8 mouse cellular contexts compared by ENCODE assay signal in genomic region chr13:44839866-44840835, GRCm38 (mm10).
DNase-seq lines count a peak whose midpoint lies in the region; ATAC-seq and TF ChIP-seq lines count a peak whose summit lies in the region.

No protein-coding gene starts in this region.

- no peaks in the 10 kb centered on the region for H3K9me3 ChIP-seq in embryonic facial prominence, embryonic 11.5 days (replicated peaks; ENCODE audit: control insufficient read depth, low read length)
- H3K9me3 ChIP-seq in midbrain, embryonic 11.5 days (ENCODE audit: control insufficient read depth, low read length) = no peaks in the 10 kb centered on the region

- intact Hi-C loops in left cerebral cortex, postnatal 36 days (cut with DNase I) = loop anchor here (10.0 kb wide), 2 partner anchors 105 to 975 kb away; no protein-coding TSS in a partner anchor

- no peak for TF ChIP-seq CTCF in small intestine, adult 2 months (IDR thresholded peaks at IDR 0.05; ENCODE audit: extremely low read depth, insufficient read length, insufficient replicate concordance, low read depth, low read length)

- peak overlapping the region; percentile 5 for H3K9ac ChIP-seq in embryonic facial prominence, embryonic 11.5 days (replicated peaks; ENCODE audit: low read length)
- H3K9ac ChIP-seq in midbrain, embryonic 11.5 days (ENCODE audit: low read length) = peak overlapping the region; percentile 44

- TF ChIP-seq POLR2A in small intestine, adult 2 months (IDR thresholded peaks at IDR 0.05; ENCODE audit: low read depth, low read length) = no peak

- peak overlapping the region; percentile 27 for H3K4me3 ChIP-seq in embryonic facial prominence, embryonic 11.5 days (ENCODE audit: low read depth, low read length)
- peak overlapping the region; percentile 27 for H3K4me3 ChIP-seq in midbrain, embryonic 11.5 days (ENCODE audit: low read depth, low read length)
- peak overlapping the region; percentile 10; the same call in 1 of the 2 replicates for H3K4me3 ChIP-seq in small intestine, adult 2 months (ENCODE audit: low read depth, low read length)

- H3K4me1 ChIP-seq in embryonic facial prominence, embryonic 11.5 days (ENCODE audit: control insufficient read depth, insufficient read depth, low read length) = peaks cover 4% of the 10 kb centered on the region; the same call in 1 of the 2 replicates
- H3K4me1 ChIP-seq in midbrain, embryonic 11.5 days (ENCODE audit: control insufficient read depth, insufficient read depth, low read length) = peaks cover 32% of the 10 kb centered on the region
- H3K4me1 ChIP-seq in small intestine, adult 2 months (ENCODE audit: control insufficient read depth, insufficient read depth, insufficient read length, low read length) = no peaks in the 10 kb centered on the region; the same call in 1 of the 2 replicates

- no peaks in the 10 kb centered on the region for H3K36me3 ChIP-seq in embryonic facial prominence, embryonic 11.5 days (replicated peaks; ENCODE audit: control insufficient read depth, insufficient read depth, low read depth, low read length)
- H3K36me3 ChIP-seq in midbrain, embryonic 11.5 days (ENCODE audit: control insufficient read depth, insufficient read depth, low read length) = no peaks in the 10 kb centered on the region
- H3K36me3 ChIP-seq in small intestine, adult 2 months (ENCODE audit: control insufficient read depth, insufficient read depth, low read length) = no peaks in the 10 kb centered on the region

- H3K4me2 ChIP-seq in embryonic facial prominence, embryonic 11.5 days (ENCODE audit: low read depth, low read length) = peak overlapping the region; percentile 40
- peak overlapping the region; percentile 56 for H3K4me2 ChIP-seq in midbrain, embryonic 11.5 days

- peak overlapping the region; percentile 17; the same call in 1 of the 2 replicates for H3K27ac ChIP-seq in embryonic facial prominence, embryonic 11.5 days (replicated peaks; ENCODE audit: low read depth, low read length)
- H3K27ac ChIP-seq in midbrain, embryonic 11.5 days (ENCODE audit: low read depth, low read length) = peak overlapping the region; percentile 88
- H3K27ac ChIP-seq in small intestine, adult 2 months (ENCODE audit: insufficient read depth, low read depth, low read length) = no peak overlapping the region

- peak; percentile 92 for ATAC-seq in embryonic facial prominence, embryonic 11.5 days (replicated peaks; ENCODE audit: insufficient number of reproducible peaks, low FRiP score, low TSS enrichment, low read depth)
- peak; percentile 95 for ATAC-seq in midbrain, embryonic 11.5 days (ENCODE audit: low FRiP score)

- no peaks in the 10 kb centered on the region for H3K27me3 ChIP-seq in embryonic facial prominence, embryonic 11.5 days (ENCODE audit: control insufficient read depth, insufficient read depth, low read length)
- no peaks in the 10 kb centered on the region for H3K27me3 ChIP-seq in midbrain, embryonic 11.5 days (ENCODE audit: control insufficient read depth, insufficient read depth, low read length)
- H3K27me3 ChIP-seq in small intestine, adult 2 months (ENCODE audit: control insufficient read depth, insufficient read depth, low read length) = no peaks in the 10 kb centered on the region

- DNase-seq in adrenal gland, postnatal 36 days = peak; percentile 84 to 89
- peak; percentile 82 for DNase-seq in embryonic facial prominence, embryonic 11.5 days (ENCODE audit: low spot score)
- DNase-seq in heart, adult 18-20 months = peak; percentile 92
- peak; percentile 86 for DNase-seq in kidney, adult 18-20 months
- DNase-seq in left cerebral cortex, postnatal 36 days (ENCODE audit: low spot score in 2 of 2) = peak; percentile 66 to 68
- peak; percentile 95 for DNase-seq in midbrain, embryonic 11.5 days (ENCODE audit: low spot score, missing footprints)
- no peak for DNase-seq in thymus, postnatal 0 days (ENCODE audit: low spot score)

- 4% methylated on average over 20 of the region's 20 CpGs for WGBS in embryonic facial prominence, embryonic 11.5 days
- WGBS in midbrain, embryonic 11.5 days = 3% methylated on average over 20 of the region's 20 CpGs
- WGBS in small intestine, adult 2 months = 33% methylated on average over 20 of the region's 20 CpGs
